Mouse (Mus musculus): ENCODE data around the gene Pitpnm2. TPM values are rescaled to one million over a fixed set of nuclear protein-coding genes. Genes with fewer than 3 reads are reported as not detected.
A peak's percentile ranks its signal among the peaks of the same experiment; 100 is the strongest.

Pitpnm2 gene
- total RNA-seq, 2 experiments from 2014 or later, result 16.7 to 17.6 TPM

DNA sequence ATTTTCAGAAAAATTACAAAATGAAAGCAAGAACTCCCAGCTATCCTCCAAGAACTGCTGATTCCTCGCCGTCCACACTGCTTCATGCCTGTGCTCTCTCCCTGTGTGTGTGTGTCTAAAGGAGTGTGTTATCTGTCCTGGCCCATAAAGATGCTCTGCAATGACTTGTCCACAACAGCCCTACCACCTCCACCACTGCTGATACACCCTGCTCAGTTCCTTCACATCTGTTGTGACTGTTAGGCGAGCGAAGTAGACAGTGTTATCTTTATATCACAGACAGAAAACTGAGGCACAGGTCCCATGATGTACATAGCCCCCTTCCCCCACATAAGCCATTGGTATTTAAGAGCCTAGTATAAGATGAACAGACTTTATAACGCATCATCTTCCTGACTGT lies 67.5 kb downstream of the Pitpnm2 start:
- DNase-seq, result no peak

DNA sequence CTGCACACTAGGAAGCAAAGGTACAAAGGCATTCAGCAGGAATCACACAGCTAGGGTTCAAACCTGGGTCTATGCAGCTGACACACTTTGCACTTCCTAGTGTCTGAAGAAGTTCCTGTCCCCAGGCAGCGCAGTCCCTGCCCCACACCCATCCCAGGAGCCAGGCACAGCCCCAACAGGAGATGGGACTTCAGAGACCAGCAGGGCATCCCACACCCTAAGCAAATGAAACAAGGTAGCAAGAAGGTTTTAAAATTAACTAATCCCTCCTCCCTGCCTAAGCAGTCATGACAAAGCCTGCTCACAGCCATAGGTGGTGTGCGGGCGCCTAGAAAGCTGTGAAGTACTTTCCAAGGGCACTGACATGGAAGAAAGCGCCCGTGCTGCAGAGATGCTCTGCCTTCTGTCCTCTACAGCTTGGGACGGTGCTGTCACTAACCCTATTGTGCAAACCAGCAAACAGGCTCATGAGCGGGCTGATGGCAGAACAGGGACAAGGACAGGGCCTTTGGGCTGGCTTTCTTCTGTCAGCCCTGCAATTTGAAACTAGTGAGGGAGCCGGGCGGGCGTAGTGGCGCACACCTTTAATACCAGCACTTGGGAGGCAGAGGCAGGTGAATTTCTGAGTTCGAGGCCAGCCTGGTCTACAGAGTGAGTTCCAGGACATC lies 68.9 kb downstream of the Pitpnm2 start:
- DNase-seq, result no peak

DNA sequence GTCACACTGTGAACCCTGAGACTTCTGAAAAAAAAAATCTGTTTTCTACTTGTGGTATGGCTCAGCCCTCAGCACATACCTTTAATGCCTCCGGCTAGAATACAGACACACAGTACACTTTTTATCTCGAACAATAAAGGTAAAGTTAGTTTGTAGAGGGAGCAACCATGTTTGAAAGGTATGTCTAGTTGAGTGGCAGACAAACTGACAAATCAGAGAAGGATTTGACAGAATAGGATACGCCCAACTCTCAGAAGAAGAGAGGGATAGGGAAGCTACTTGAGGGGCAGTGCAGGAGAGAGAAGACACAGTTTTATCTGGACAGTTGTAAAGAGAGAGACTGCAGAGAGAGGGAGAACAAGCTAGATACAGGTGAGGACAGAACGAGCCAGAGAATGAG lies 70.1 kb downstream of the Pitpnm2 start:
- DNase-seq, result no peak

- DNase-seq, result no peak
Observed at GRCm38 (mm10) chr5:124176726-124177132, 72.8 kb downstream of the Pitpnm2 start.

- no peak for DNase-seq
Observed at GRCm38 (mm10) chr5:124175138-124175537, 74.4 kb downstream of the Pitpnm2 start.

GRCm38 (mm10) chr5:124173012-124173985 lies 76.3 kb downstream of the Pitpnm2 start:
- peak; percentile 85 for DNase-seq

GRCm38 (mm10) chr5:124172246-124172645 lies 77.3 kb downstream of the Pitpnm2 start:
- DNase-seq, result no peak

DNA sequence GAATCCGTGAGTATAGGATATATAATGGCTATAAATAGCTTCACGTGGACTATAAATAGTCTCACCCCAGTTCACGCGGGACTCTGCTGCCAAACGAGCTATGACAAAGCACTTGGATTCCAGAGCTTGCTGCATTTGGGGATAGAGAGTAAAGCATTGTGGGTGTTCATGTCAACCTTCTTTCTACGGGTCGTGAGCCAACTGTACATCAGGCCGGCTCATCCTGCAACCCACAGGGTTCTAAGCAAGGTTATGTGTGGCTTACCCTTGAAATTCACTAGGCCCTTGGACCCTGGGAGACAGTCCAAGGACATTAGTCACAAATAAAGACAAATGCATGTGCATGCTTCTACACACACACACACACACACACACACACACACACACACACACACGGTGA lies 77.8 kb downstream of the Pitpnm2 start:
- no peak for DNase-seq

DNA sequence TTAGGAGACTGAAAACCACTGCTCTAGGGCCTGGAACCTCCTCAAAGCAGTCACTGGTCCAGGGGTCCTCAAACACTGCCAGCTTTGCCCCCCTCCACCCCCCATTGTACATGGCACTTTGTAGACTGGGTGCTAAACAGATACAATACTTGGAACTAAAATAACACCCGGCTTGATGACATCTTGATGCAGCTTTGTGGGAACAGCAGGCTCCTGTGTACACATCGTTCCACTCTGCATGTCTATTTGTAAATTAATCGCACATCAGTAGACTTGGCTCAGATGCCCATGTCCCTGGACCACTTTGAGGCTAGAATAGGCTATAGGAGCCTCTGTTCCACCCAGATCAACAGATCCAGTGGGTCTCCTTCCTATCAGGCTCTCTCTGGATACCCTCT lies 80.3 kb downstream of the Pitpnm2 start:
- DNase-seq, result no peak

DNA sequence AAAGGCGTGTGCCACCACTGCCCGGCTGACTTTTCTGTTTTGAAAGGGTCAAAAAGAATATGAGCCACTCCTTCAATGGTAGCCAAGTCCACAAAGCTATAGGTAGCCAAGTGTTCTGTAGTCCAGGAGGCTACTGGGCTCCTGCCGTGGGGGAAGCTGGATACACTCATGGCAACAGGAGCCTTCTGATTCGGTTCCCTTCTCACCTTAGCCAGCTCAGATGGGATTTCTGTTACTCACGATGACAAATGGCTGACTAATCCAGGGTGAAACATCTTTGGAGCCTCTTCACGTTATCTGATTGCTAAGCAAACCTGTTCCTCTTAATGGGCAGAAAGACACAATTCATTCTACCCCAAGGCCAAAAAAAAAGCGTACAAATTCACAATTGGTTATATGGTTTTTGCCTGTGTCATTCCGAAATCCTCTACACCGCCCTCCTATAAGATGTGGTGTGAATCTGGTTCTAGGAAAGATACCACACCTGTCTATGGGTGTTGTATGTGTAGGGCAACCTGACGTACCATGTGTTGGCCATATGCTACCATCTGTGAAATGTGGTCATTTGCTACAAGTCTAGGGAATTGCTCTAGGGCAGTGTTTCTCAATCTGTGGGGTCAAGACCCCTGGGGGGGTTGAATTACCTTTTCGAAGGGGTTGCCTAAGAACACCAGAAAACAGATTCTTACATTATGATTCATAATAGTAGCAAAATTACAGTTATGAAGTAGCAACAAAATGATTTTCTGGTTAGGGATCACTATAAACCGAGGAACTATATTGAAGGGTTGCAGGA lies 80.9 kb downstream of the Pitpnm2 start:
- peak; percentile 41 for DNase-seq

DNA sequence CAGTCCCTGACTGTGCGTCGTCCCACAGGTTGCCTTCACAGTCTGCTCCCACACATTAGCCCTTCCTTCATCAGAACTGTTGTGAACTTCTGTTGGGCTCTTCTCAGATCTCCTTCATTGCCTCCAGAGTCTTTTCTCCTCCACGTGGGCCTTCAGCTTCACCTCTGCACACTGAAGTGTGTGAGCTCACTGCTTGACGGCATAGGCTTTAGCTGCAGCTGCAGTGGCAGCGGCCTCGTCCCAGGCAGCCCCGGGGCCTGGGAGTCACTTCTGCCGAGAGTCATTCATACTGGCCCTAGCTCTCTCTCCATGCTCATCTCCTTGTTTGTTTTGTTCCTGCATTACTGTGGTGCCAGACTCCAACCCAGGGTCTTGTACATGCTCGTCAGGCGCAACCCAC lies 81.9 kb downstream of the Pitpnm2 start:
- DNase-seq, result no peak

DNA sequence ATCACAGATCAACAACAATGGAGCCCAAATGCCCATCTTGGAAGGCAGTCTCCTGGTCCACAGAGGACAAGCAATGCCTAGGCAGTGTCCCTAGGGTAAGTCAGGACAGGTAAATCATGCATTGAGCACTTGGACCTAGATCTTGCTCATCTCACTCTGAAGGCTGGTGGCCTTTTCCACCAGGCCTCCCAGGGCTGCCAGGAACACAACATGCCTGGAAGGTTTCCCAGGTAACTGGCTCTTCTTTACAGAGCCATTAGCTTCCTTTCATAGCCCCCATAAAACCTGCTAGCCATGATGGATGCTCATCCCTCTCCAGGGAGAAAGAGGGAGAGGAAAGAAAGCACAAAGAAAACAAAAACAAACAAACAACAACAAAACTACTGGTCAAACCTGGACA lies 82.8 kb downstream of the Pitpnm2 start:
- DNase-seq, result no peak

- peak; percentile 47 for DNase-seq
Observed at GRCm38 (mm10) chr5:124165622-124166570, 83.7 kb downstream of the Pitpnm2 start.

GRCm38 (mm10) chr5:124163445-124163844 lies 86.1 kb downstream of the Pitpnm2 start:
- no peak for DNase-seq

- DNase-seq, result peak; percentile 59
Observed at GRCm38 (mm10) chr5:124162577-124162976, 87.0 kb downstream of the Pitpnm2 start.

- DNase-seq, result no peak
Observed at GRCm38 (mm10) chr5:124161831-124162230, 87.7 kb downstream of the Pitpnm2 start.

GRCm38 (mm10) chr5:124159453-124159852 lies 90.1 kb downstream of the Pitpnm2 start:
- DNase-seq, result no peak

DNA sequence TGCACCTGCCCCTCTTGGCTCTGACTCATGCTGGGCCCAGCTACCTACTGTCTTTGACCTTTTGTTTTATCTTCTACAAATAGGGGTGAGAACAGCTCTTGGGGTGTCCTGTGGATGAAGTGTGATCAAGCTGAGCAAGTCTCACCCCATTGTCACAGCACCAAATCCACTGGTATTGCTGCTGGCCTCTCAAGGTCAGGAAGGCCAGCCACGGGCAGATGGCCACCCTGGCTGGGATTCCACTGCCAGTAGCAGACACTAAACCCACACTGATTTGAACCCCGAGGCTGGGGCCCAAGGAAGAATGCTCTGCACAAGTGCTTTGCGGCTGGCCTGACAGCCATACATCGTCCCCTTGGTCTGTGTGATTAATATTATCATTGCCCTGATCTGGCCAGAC lies 91.3 kb downstream of the Pitpnm2 start:
- no peak for DNase-seq

DNA sequence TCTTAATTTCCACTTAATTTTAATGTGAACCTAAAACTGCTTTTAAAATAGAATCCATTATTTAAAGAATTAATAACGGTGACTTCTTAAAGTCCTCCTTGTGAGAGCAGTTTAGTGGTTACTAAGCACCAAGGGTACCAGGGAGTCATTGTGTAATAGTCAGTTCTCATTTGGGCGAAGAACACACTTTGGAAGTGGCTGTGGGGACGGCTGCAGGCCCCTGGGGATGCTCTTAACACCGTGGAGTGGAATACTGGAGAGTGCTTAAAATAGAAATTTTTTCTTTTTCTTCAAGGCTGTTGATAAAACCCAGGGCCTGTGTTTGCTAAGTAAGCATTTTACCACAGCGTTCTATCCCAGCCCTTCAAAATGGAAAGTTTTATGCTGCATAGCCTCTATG lies 93.6 kb downstream of the Pitpnm2 start:
- DNase-seq, result no peak

GRCm38 (mm10) chr5:124152734-124153133 lies 96.8 kb downstream of the Pitpnm2 start:
- DNase-seq, result no peak

DNA sequence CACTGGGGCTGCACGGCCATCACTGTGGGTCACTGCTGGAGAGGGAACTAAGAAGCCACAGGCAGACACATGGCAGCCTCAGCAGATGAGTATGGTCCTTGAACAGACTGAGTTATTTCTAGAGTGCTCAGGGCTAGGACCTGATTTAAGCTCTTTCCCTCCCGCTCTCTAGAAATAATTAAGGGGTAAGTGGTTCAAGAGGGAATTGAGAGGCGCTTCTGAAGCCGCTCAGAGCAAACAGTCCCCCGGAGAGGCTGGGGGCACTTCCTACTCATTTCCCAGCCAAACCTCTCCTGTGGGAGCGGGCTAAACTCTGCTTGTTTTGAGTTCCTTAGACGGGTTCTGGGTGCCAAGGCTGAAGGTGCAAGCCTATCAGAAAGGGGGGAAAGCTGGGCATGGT lies 98.7 kb downstream of the Pitpnm2 start:
- no peak for DNase-seq
